Mouse (Mus musculus): ENCODE results near the gene Ms4a4a.
"Not testable (repeated sequence)": the region's sequence is repeated elsewhere in the genome, so short reads cannot be mapped to it uniquely, and the experiment has no call there.

GRCm38 (mm10) chr19:11418865-11419264 is 43.5 kb downstream of the Ms4a4a start:
- TF ChIP-seq CTCF, EP300 (IDR thresholded peaks at IDR 0.05): not testable (repeated sequence)

All from lung, postnatal 0 days (tissue).